Mouse (Mus musculus) layer of hippocampus, adult 18-20 months (tissue): ENCODE results near the gene Gdf11. TPM values are rescaled to one million over a fixed set of nuclear protein-coding genes. Genes with fewer than 3 reads are reported as not detected.

Source experiments
- DNase-seq, 2 experiments: peaks; one replicate each; pipeline ENCODE4 v3.0.0; 2022; ENCODE audit warnings: low spot score in 2 of 2
- long read RNA-seq: library from polyadenylated mRNA; stranded (forward); transcript quantifications from one replicate; pipeline ENCODE4 v2.0.0, GENCODE M21; 2021
- total RNA-seq, 2 experiments: library from RNA; stranded (reverse); gene quantifications; 2 replicates each; pipeline ENCODE4 v1.2.3; 2021

Gene Gdf11
- 10 to 100 TPM; 18.2 to 18.9 TPM for total RNA-seq
- long read RNA-seq, full-length matches to known transcripts, result 4 of 10 reads
- long read RNA-seq, partial matches to known transcripts, result 1 of 10 reads
- long read RNA-seq, other reads (novel, unspliced or antisense), result 5 of 10 reads

- DNase-seq, result peak in 1 of 2 experiments; percentile 61
Measured at GRCm38 (mm10) chr10:128891296-128892094, at the start of gene Gdf11. TSS of gene Gdf11 (minus strand) at chr10:128891718.

GRCm38 (mm10) chr10:128940475-128941061, 49.0 kb upstream of the Gdf11 start:
- no peak for DNase-seq

- no peak for DNase-seq
Measured at GRCm38 (mm10) chr10:128938974-128939373, 47.5 kb upstream of the Gdf11 start.

GRCm38 (mm10) chr10:128938457-128938856, 46.9 kb upstream of the Gdf11 start:
- no peak for DNase-seq

GRCm38 (mm10) chr10:128937756-128938390, 46.4 kb upstream of the Gdf11 start:
- DNase-seq, result no peak

- DNase-seq, result no peak
Measured at GRCm38 (mm10) chr10:128935826-128936440, 44.4 kb upstream of the Gdf11 start.

GRCm38 (mm10) chr10:128934997-128935787, 43.7 kb upstream of the Gdf11 start:
- no peak for DNase-seq

GRCm38 (mm10) chr10:128933976-128934721, 42.6 kb upstream of the Gdf11 start:
- DNase-seq, result no peak

- DNase-seq, result no peak
Measured at GRCm38 (mm10) chr10:128933574-128933973, 42.1 kb upstream of the Gdf11 start, which contains the start of gene Itga7. TSS of gene Itga7 (plus strand) at chr10:128933818.

GRCm38 (mm10) chr10:128931441-128931840, 39.9 kb upstream of the Gdf11 start:
- no peak for DNase-seq

GRCm38 (mm10) chr10:128929638-128930378, 38.3 kb upstream of the Gdf11 start:
- DNase-seq, result no peak

GRCm38 (mm10) chr10:128928356-128928755, 36.8 kb upstream of the Gdf11 start:
- DNase-seq, result no peak

- no peak for DNase-seq
Measured at GRCm38 (mm10) chr10:128923935-128924334, 32.4 kb upstream of the Gdf11 start, which contains the start of gene Bloc1s1. TSS of gene Bloc1s1 (minus strand) at chr10:128924035.

- DNase-seq, result peak; percentile 95 to 96
Measured at GRCm38 (mm10) chr10:128923013-128923691, 31.6 kb upstream of the Gdf11 start.

GRCm38 (mm10) chr10:128922822-128923012, 31.2 kb upstream of the Gdf11 start, which contains the start of gene Rdh5:
TSS of gene Rdh5 (minus strand) at chr10:128922888.
- no peak for DNase-seq

GRCm38 (mm10) chr10:128921883-128922821, 30.6 kb upstream of the Gdf11 start:
- DNase-seq, result peak; percentile 44 to 52

GRCm38 (mm10) chr10:128921251-128921650, 29.7 kb upstream of the Gdf11 start:
- DNase-seq, result no peak

GRCm38 (mm10) chr10:128920736-128921161, 29.2 kb upstream of the Gdf11 start:
- DNase-seq, result no peak
